Mouse (Mus musculus): ENCODE results near the gene Gm26938.

GRCm38 (mm10) chr5:139816445-139816844 lies 9.8 kb downstream of the Gm26938 start:
- no peak for TF ChIP-seq POLR2A (IDR thresholded peaks at IDR 0.05; ENCODE audit: insufficient read depth, low read depth, low read length)
- TF ChIP-seq CTCF (IDR thresholded peaks at IDR 0.05; ENCODE audit: insufficient read depth, low read depth, low read length), result no peak

Data from olfactory bulb, adult 2 months (tissue).